Mouse (Mus musculus) adrenal gland, postnatal 4 days (tissue): ENCODE measurements around the gene Dock8. TPM values are rescaled to one million over a fixed set of nuclear protein-coding genes. Genes with fewer than 3 reads are reported as not detected.

ENCODE experiments used
- DNase-seq, 2 experiments: peaks; one replicate each; pipeline ENCODE4 v3.0.0; 2021 to 2022; ENCODE audit warnings: low spot score in 2 of 2, mixed read lengths in 2 of 2
- total RNA-seq, 2 experiments: library from RNA; stranded (reverse); gene quantifications; 2 replicates each; pipeline ENCODE4 v1.2.3; 2021

The Dock8 gene
- total RNA-seq, 2 experiments from 2014 or later = 15.3 to 18.3 TPM

- no peak for DNase-seq
Observed at GRCm38 (mm10) chr19:25243566-25243965, 244.2 kb downstream of the Dock8 start.

- no peak for DNase-seq
Observed at GRCm38 (mm10) chr19:25246062-25246461, 246.7 kb downstream of the Dock8 start.

- no peak for DNase-seq
Observed at GRCm38 (mm10) chr19:25247858-25248552, 248.7 kb downstream of the Dock8 start.

DNA sequence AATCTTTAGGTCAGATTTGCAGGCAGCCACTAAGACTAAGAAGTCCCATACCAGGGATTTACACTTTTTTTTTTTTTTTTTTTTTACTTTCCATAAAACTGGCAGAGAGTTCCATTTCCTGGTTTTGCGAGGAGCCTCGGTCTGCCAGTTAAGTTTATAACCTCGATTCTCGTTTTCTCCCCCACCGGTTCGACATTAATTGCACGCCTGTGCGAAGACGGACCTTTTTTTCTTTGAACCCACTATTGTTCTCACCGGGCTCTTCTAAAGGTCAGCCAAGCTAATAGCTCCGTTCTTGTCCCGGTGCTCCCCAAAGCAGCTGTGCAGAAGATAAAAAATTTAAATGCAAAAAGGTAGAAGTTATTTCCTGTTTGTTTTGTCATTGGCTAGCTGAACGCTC lies 249.9 kb downstream of the Dock8 start:
- no peak for DNase-seq

DNA sequence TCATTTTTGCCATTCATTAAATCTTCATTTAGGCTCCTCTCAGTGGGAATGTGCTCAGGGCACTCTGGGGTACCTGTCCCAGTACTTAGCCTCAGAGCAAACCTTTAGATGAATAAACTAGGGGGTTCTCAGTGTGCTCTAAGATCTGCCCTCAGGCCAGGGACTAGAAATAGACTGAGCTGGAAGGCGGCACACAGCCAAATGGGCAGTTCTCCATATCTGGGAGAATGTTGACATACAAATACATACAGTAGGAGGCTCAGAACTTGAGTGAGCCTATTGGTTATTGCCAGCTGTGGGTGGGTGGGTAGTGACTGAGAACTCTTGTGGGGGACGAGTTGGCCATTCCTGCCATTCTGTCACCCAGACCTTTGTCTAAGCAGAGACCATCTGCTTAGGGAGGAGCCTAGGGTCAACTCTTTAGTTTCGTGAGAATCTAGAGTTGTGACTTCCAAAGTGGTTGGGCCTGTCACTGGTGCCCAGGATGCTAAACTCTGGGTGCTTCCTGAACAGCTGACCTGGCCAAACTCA lies 252.3 kb downstream of the Dock8 start:
- no peak for DNase-seq

Other genes with a start within 250 kb of the Dock8 start
- gene Pgm5, start 137.7 kb upstream of the Dock8 start, total RNA-seq = 10 to 100 TPM; 55.4 to 58.0 TPM
- gene Gm10053, start 123.8 kb upstream of the Dock8 start, total RNA-seq = 100 to 1,000 TPM; 185 to 212 TPM
- gene Foxd4, start 98.3 kb upstream of the Dock8 start, total RNA-seq = not detected
- 10 to 100 TPM; 15.1 to 16.6 TPM for gene Cbwd1, start 37.9 kb upstream of the Dock8 start, total RNA-seq
- gene Kank1, start 237.4 kb downstream of the Dock8 start, total RNA-seq = 10 to 100 TPM; 33.2 to 34.3 TPM